Mouse (Mus musculus): ENCODE results near the gene Ndufb10.

Ndufb10 gene

GRCm38 (mm10) chr17:24672141-24672540, 52.1 kb downstream of the Ndufb10 start:
- ATAC-seq (ENCODE audit: insufficient number of reproducible peaks, low FRiP score, low TSS enrichment) = no peak

All from cerebellum, adult (tissue).